Mouse (Mus musculus) hindbrain, embryonic 16.5 days (tissue): ENCODE data around the gene Acer3. TPM values are rescaled to one million over a fixed set of nuclear protein-coding genes. Genes with fewer than 3 reads are reported as not detected.

Experiments
- ATAC-seq: fragments of 200-750 bp; cut with Nextera tagmentation; 2 replicates; pipeline ENCODE4 v1.8.0; 2017; ENCODE audit warnings: moderate TSS enrichment, moderate library complexity
- H3K27ac ChIP-seq: fragments of 300-500 bp; sonication (generic); 2 replicates; pipeline ENCODE4 v1.5.1; 2014; ENCODE audit warnings: low read depth, mild to moderate bottlenecking, control low read depth, low read length, moderate library complexity
- H3K27me3 ChIP-seq: fragments of 300-500 bp; sonication (generic); replicated peaks from 2 replicates; pipeline ENCODE4 v1.6.1; 2014; ENCODE audit warnings: low read length; ENCODE audit not compliant: control insufficient read depth, insufficient read depth
- H3K36me3 ChIP-seq: fragments of 300-500 bp; sonication (generic); 2 replicates; pipeline ENCODE4 v1.6.1; 2014; ENCODE audit warnings: mild to moderate bottlenecking, low read length, moderate library complexity, mixed read lengths; ENCODE audit not compliant: control insufficient read depth, insufficient read depth
- H3K4me1 ChIP-seq: fragments of 300-500 bp; sonication (generic); 2 replicates; pipeline ENCODE4 v1.6.1; 2014; ENCODE audit warnings: low read depth, low read length; ENCODE audit not compliant: control insufficient read depth, insufficient read depth
- H3K4me2 ChIP-seq: fragments of 300-500 bp; sonication (generic); 2 replicates; pipeline ENCODE4 v1.6.1; 2014; ENCODE audit warnings: mild to moderate bottlenecking, low read length, control low read depth, moderate library complexity
- H3K4me3 ChIP-seq: fragments of 300-500 bp; sonication (generic); 2 replicates; pipeline ENCODE4 v1.5.1; 2014; ENCODE audit warnings: mild to moderate bottlenecking, low read length, control low read depth, moderate library complexity
- H3K9ac ChIP-seq: fragments of 300-500 bp; sonication (generic); 2 replicates; pipeline ENCODE4 v1.6.1; 2014; ENCODE audit warnings: low read depth, mild to moderate bottlenecking, control low read depth, low read length, moderate library complexity
- H3K9me3 ChIP-seq: fragments of 300-500 bp; sonication (generic); 2 replicates; pipeline ENCODE4 v1.6.1; 2014; ENCODE audit warnings: mild to moderate bottlenecking, low read length, moderate library complexity; ENCODE audit not compliant: control insufficient read depth
- WGBS: fragments of 180-500 bp; shearing (Covaris S2); extraction: QIAGEN DNeasy Blood & Tissue Kit; methylation state at CpG from one replicate; pipeline ENCODE4 v1.1.7; 2014; 5-methylcytosine and 5-hydroxymethylcytosine counted together
- polyA plus RNA-seq: library from polyadenylated mRNA; unstranded; fragments of >200 nt; fragmentation: Nextera tagmentation; extraction: Ambion mirVana; gene quantifications from 2 replicates; pipeline ENCODE4 v1.2.1, GENCODE M21; 2015

Gene Acer3
- polyA plus RNA-seq, 1 experiment from 2014 or later = 29.5 TPM

- H3K27me3 ChIP-seq = no peaks in the 10 kb centered on the region
- no peak overlapping the region for H3K4me2 ChIP-seq
- no peak for ATAC-seq
- no peaks in the 10 kb centered on the region for H3K9me3 ChIP-seq
- no peaks in the 10 kb centered on the region; the same call in 1 of the 2 replicates for H3K4me1 ChIP-seq
- no peak overlapping the region for H3K4me3 ChIP-seq
- WGBS = 56% methylated on average over 3 of the region's 3 CpGs
- no peak overlapping the region for H3K9ac ChIP-seq
- H3K36me3 ChIP-seq = no peaks in the 10 kb centered on the region
- no peak overlapping the region for H3K27ac ChIP-seq
These were observed 21.2 kb upstream of the Acer3 start for GRCm38 (mm10) chr7:98342249-98342648.

- peak; percentile 67 for ATAC-seq
- WGBS = 3% methylated on average over 13 of the region's 13 CpGs
- no peaks in the 10 kb centered on the region for H3K9me3 ChIP-seq
- peak overlapping the region; percentile 37 for H3K9ac ChIP-seq
- H3K36me3 ChIP-seq = no peaks in the 10 kb centered on the region
- H3K4me2 ChIP-seq = peak overlapping the region; percentile 59
- peak overlapping the region; percentile 36 for H3K4me3 ChIP-seq
- H3K27me3 ChIP-seq = no peaks in the 10 kb centered on the region
- no peak overlapping the region for H3K27ac ChIP-seq
- H3K4me1 ChIP-seq = no peaks in the 10 kb centered on the region; the same call in 1 of the 2 replicates
These were observed 20.5 kb upstream of the Acer3 start for GRCm38 (mm10) chr7:98341475-98341874.

DNA sequence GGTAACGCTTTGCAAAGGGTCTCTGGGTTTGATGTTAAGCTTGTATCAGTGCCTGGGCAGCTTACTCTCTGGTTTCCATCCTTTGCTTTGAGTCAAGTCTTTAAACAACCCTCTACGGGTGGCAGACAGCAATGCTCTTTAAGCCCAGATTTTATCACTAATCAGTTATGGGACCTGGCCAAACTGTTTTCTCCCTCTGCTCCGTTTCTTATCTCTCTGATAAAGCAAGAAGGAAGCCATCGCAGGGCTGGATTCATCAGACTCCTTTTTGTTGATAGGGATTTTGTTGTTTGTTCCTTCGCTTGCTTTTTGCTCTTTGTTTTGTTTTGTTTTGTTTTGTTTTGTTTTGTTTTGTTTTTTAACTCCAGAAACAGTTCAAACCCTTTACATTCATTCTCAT is 19.3 kb upstream of the Acer3 start:
- no peak overlapping the region for H3K27ac ChIP-seq
- no peak overlapping the region for H3K4me2 ChIP-seq
- no peak overlapping the region for H3K9ac ChIP-seq
- 86% methylated on average over 5 of the region's 5 CpGs for WGBS
- H3K27me3 ChIP-seq = no peaks in the 10 kb centered on the region
- no peaks in the 10 kb centered on the region for H3K36me3 ChIP-seq
- no peaks in the 10 kb centered on the region for H3K9me3 ChIP-seq
- H3K4me1 ChIP-seq = no peaks in the 10 kb centered on the region; the same call in 1 of the 2 replicates
- H3K4me3 ChIP-seq = no peak overlapping the region
- ATAC-seq = no peak

- ATAC-seq = no peak
- no peaks in the 10 kb centered on the region for H3K36me3 ChIP-seq
- no peaks in the 10 kb centered on the region for H3K9me3 ChIP-seq
- no peak overlapping the region for H3K27ac ChIP-seq
- no peak overlapping the region for H3K9ac ChIP-seq
- no peaks in the 10 kb centered on the region for H3K27me3 ChIP-seq
- 74% methylated on average over 3 of the region's 3 CpGs for WGBS
- H3K4me3 ChIP-seq = no peak overlapping the region
- no peaks in the 10 kb centered on the region for H3K4me1 ChIP-seq
- H3K4me2 ChIP-seq = no peak overlapping the region
These were observed 13.0 kb upstream of the Acer3 start for GRCm38 (mm10) chr7:98333987-98334386.

DNA sequence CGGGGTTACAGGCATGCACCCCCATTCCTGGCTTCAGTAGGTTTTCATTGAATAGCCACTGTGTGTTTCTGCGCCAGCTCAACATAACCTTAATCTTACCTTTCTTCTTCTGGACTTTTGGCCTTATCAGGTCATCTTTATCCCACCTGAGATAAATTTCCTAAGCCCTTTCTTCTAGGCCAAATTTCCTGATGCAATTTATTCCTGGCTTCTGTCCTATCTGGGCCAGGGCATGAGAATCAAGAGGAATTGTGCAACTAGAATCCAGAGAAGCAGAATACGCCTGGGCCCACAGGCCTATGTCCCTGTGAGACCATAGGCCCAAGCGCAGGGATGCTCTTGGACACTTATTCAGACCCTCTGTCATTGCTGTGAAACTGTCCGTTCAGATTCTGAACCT is 12.5 kb upstream of the Acer3 start:
- no peak overlapping the region for H3K4me2 ChIP-seq
- ATAC-seq = no peak
- H3K9ac ChIP-seq = no peak overlapping the region

GRCm38 (mm10) chr7:98332678-98333397 is 11.8 kb upstream of the Acer3 start:
- Histone ChIP-seq H3K4me2 (no peak overlapping the region), H3K27ac (no peak overlapping the region), H3K27me3 (no peaks in the 10 kb centered on the region), H3K4me1 (no peaks in the 10 kb centered on the region), H3K9ac (no peak overlapping the region), H3K36me3 (no peaks in the 10 kb centered on the region), H3K9me3 (no peaks in the 10 kb centered on the region), H3K4me3 (no peak overlapping the region)
- WGBS = 48% methylated on average over 5 of the region's 5 CpGs
- ATAC-seq = no peak

More for the DNA sequence above, 12.5 kb upstream of the Acer3 start:
- no peaks in the 10 kb centered on the region for H3K9me3 ChIP-seq
- no peak overlapping the region for H3K27ac ChIP-seq
- no peaks in the 10 kb centered on the region for H3K27me3 ChIP-seq
- no peaks in the 10 kb centered on the region for H3K4me1 ChIP-seq
- 95% methylated on average over 5 of the region's 5 CpGs for WGBS
- H3K36me3 ChIP-seq = no peaks in the 10 kb centered on the region
- H3K4me3 ChIP-seq = no peak overlapping the region

DNA sequence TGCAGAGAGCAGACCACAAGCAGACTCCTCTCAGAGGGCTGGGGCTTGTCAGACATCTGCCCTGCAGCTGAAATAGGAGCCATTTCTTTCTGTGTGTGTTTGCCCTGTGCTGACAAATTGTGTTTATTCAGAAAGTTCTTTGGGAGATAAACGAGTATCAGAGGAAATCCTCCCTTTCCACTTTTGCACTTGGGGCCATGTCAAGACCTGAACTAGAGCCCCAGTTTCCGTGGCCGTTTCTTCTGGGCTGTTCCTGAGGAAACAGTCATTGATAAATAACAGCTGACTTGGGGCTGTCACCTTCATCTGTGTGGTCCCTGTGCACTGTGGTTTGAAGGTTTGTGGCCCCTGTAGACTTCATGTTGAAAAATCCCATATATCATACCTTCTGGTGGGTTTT is 10.9 kb upstream of the Acer3 start:
- H3K27ac ChIP-seq = no peak overlapping the region
- no peak for ATAC-seq
- no peak overlapping the region for H3K4me2 ChIP-seq
- WGBS = 79% methylated on average over 3 of the region's 3 CpGs
- no peaks in the 10 kb centered on the region for H3K9me3 ChIP-seq
- no peak overlapping the region for H3K9ac ChIP-seq
- H3K4me3 ChIP-seq = no peak overlapping the region
- H3K4me1 ChIP-seq = no peaks in the 10 kb centered on the region
- no peaks in the 10 kb centered on the region for H3K27me3 ChIP-seq
- no peaks in the 10 kb centered on the region for H3K36me3 ChIP-seq

DNA sequence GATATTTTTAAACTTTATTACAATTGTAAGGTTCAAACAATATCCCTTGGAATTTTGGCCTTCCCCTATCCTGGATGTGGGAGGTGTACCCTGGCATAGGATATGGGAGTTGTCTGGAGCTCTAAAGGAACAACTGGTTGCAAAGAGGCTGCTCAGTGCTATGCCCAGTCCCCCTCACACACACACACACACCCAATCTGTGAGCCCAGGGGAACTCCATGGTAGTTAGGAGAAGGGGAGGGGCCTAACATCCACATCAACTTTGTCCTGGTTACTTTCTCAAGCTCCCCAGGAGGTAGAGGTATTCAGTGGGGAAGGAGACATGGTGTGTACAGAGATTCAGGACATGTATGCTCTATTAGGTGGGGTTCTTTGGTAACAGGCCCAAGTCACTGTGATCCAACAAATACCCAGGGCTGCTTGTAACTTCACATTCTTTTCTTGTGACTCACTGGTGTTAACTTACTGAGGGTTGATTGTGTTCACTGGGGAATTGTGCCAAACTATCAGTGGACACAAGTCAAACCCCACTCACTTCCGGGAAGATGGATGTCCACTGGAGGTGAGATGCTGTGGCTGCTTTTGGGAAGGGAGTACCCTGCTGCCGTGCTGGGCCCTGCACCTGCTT is 9.5 kb upstream of the Acer3 start:
- no peaks in the 10 kb centered on the region for H3K9me3 ChIP-seq
- H3K36me3 ChIP-seq = no peaks in the 10 kb centered on the region
- H3K27ac ChIP-seq = no peak overlapping the region
- no peaks in the 10 kb centered on the region for H3K27me3 ChIP-seq
- 58% methylated on average over 2 of the region's 2 CpGs for WGBS
- H3K4me2 ChIP-seq = no peak overlapping the region
- no peak overlapping the region for H3K9ac ChIP-seq
- no peaks in the 10 kb centered on the region for H3K4me1 ChIP-seq
- H3K4me3 ChIP-seq = no peak overlapping the region
- no peak for ATAC-seq

DNA sequence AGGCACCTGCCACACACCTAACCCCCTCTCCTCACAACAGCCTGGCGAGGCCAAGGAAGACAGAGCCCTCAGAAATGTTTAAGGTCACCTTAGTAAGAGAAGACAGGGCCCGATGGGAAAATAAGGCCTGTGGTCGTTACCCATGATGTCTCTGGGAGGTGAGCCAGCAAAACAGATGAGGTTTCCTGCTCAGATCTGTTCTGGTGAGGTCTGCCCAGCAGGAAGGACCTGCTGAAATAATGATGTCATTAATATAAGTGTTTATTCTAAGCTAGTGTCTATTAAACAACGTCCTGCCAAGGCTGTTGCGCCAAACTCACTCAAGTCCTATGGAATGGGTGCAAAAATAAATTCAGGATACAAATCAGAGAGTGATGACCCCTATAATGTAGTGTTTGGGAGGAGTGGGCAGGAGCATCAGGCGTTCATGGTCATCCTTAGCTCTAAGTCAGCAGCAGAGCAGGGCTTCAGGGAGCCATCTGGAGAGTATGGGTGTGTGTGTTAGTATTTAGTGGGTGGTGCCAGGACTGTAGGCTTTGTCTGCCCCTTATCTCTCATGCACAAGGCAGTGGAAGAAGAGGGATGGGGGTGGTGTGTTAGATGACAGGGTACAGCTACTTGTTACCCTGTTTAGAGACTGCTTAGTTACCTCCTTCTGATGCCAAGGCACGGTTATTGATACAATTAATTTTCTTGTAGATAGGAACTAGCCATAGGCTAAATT is 8.8 kb upstream of the Acer3 start:
- no peaks in the 10 kb centered on the region for H3K4me1 ChIP-seq
- H3K27ac ChIP-seq = no peak overlapping the region
- no peak overlapping the region for H3K4me2 ChIP-seq
- H3K9ac ChIP-seq = no peak overlapping the region
- WGBS = 70% methylated on average over 7 of the region's 7 CpGs
- no peaks in the 10 kb centered on the region for H3K9me3 ChIP-seq
- no peaks in the 10 kb centered on the region for H3K36me3 ChIP-seq
- no peak; the same call in 1 of the 2 replicates for ATAC-seq
- no peak overlapping the region for H3K4me3 ChIP-seq
- H3K27me3 ChIP-seq = no peaks in the 10 kb centered on the region
